Mouse (Mus musculus) stomach, embryonic 16.5 days (tissue): ENCODE measurements around the gene Stambp. TPM values are rescaled to one million over a fixed set of nuclear protein-coding genes. Genes with fewer than 3 reads are reported as not detected.

Source experiments
- ATAC-seq: fragments of 200-750 bp; cut with Nextera tagmentation; 2 replicates; pipeline ENCODE4 v1.8.0; 2017; ENCODE audit warnings: moderate number of reproducible peaks, moderate TSS enrichment; ENCODE audit not compliant: insufficient read depth, low FRiP score
- H3K27ac ChIP-seq: fragments of 300-500 bp; sonication (generic); 2 replicates; pipeline ENCODE4 v1.5.1; 2014; ENCODE audit warnings: low read length
- H3K27me3 ChIP-seq: fragments of 300-500 bp; sonication (generic); 2 replicates; pipeline ENCODE4 v1.6.1; 2014; ENCODE audit warnings: low read length, control low read depth, mixed read lengths; ENCODE audit not compliant: control insufficient read depth, insufficient read depth
- H3K36me3 ChIP-seq: fragments of 300-500 bp; sonication (generic); 2 replicates; pipeline ENCODE4 v1.6.1; 2014; ENCODE audit warnings: low read length; ENCODE audit not compliant: control insufficient read depth, insufficient read depth
- H3K4me1 ChIP-seq: fragments of 300-500 bp; sonication (generic); 2 replicates; pipeline ENCODE4 v1.6.1; 2014; ENCODE audit warnings: low read length, control low read depth, mixed read lengths; ENCODE audit not compliant: control insufficient read depth, insufficient read depth
- H3K4me2 ChIP-seq: fragments of 300-500 bp; sonication (generic); 2 replicates; pipeline ENCODE4 v1.6.1; 2014; ENCODE audit warnings: low read depth, low read length, mixed read lengths
- H3K4me3 ChIP-seq: fragments of 300-500 bp; sonication (generic); replicated peaks from 2 replicates; pipeline ENCODE4 v1.5.1; 2014; ENCODE audit warnings: mild to moderate bottlenecking, low read length
- H3K9ac ChIP-seq: fragments of 300-500 bp; sonication (generic); 2 replicates; pipeline ENCODE4 v1.6.1; 2014; ENCODE audit warnings: low read length
- H3K9me3 ChIP-seq: fragments of 300-500 bp; sonication (generic); replicated peaks from 2 replicates; pipeline ENCODE4 v1.6.1; 2016; ENCODE audit warnings: low read length, control low read depth; ENCODE audit not compliant: control insufficient read depth
- WGBS: fragments of 180-500 bp; shearing (Covaris S2); extraction: QIAGEN DNeasy Blood & Tissue Kit; methylation state at CpG from one replicate; pipeline ENCODE4 v1.1.7; 2014; 5-methylcytosine and 5-hydroxymethylcytosine counted together
- polyA plus RNA-seq: library from polyadenylated mRNA; unstranded; fragments of >200 nt; fragmentation: Nextera tagmentation; extraction: Ambion mirVana; gene quantifications from 2 replicates; pipeline ENCODE4 v1.2.1, GENCODE M21; 2015

Gene Stambp
- polyA plus RNA-seq: 28.0 and 32.5 TPM in 2 replicates

DNA sequence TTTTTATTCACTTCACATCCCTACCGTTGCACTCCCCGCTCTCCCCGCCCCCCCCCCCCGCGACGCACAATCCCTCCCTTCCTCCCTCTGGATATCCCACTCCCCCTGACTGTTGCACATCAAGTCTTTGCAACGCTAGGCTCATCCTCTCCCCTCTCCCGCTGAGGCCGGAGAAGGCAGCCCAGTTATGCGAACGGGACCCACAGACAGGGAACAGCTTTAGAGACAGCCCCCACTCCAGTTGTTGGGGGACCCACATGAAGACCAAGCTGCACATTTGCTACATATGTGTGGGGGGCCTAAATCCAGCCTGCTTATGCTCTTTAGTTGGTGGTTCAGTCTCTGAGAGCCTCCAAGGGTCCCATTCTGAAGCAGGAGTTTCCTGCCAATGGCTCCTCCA is at the start of gene Stambp:
Gene Stambp (minus strand): TSS at position 59 of the 400 bp plus-strand sequence.
- H3K4me2 ChIP-seq: peak within 1 kb of the TSS; percentile 91
- peak within 1 kb of the TSS; percentile 92 for H3K9ac ChIP-seq
- WGBS: under 1% methylated on average over 6 of the region's 11 CpGs
- peaks cover 9% of the 10 kb centered on the region for H3K4me1 ChIP-seq
- H3K4me3 ChIP-seq: peak within 1 kb of the TSS; percentile 79
- ATAC-seq: peak; percentile 55
- no peaks in the 10 kb centered on the region for H3K27me3 ChIP-seq
- H3K36me3 ChIP-seq: no peaks in the 10 kb centered on the region
- H3K27ac ChIP-seq: peak within 1 kb of the TSS; percentile 75
- no peaks in the 10 kb centered on the region for H3K9me3 ChIP-seq

DNA sequence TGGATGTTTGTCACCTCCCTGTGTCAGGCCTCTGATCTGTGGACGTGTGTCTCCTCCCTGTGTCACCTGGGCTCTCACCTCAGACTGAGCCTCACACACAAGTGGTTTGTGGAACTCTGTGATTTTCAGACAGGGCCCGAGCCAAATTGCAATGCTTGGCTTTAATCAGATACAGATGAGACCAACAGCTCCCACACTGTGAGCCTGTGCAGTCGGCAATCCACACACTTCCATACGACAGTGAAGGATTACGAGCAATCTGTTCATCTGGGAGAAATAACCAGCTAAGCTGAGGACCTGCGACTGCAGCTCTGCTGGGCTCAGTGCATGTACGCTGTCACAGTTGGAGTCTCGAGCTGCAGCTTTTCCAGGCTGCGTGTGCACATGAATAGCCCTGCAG is 47.4 kb upstream of the Stambp start:
- no peak overlapping the region for H3K27ac ChIP-seq
- H3K9me3 ChIP-seq: no peaks in the 10 kb centered on the region
- H3K36me3 ChIP-seq: no peaks in the 10 kb centered on the region
- no peaks in the 10 kb centered on the region for H3K4me1 ChIP-seq
- 56% methylated on average over 9 of the region's 9 CpGs for WGBS
- no peak overlapping the region for H3K9ac ChIP-seq
- no peak for ATAC-seq
- H3K4me3 ChIP-seq: no peak overlapping the region
- H3K27me3 ChIP-seq: no peaks in the 10 kb centered on the region
- H3K4me2 ChIP-seq: no peak overlapping the region

DNA sequence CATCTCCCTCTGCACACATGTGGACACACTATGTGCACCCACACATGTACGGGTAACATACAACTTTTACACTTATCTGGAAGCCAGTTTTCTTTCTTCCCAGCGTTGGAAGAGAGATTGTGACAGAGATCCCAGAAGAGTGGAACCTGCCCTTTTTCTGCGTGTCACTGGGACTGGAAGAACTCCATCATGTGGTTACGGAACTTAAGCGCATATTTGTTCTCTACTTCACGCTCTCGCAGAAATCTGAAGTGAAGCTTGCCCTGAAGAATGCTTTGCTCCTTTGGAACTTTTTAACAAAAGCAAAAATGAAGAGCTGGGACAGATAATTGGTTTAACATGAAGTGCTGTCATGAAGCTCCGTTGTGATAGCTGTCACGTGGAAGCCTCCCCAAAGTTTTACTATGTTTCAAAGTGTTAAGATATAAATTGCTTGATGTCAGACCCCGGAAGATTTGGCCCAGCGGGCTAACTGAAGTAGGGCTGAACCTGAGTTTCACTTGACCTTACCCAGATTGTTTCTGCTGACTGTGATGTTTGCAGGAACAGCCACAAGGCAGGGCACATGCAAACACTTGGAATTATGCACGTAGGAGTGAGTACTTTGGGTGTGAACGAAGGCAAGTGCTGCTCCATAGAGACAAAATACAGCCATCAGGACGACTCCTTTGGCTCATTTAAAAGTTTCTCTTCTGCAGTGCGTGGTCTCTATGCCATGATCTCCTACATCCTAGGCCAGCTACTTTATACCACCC is 45.2 kb upstream of the Stambp start:
- H3K4me2 ChIP-seq: no peak overlapping the region
- 80% methylated on average over 15 of the region's 15 CpGs for WGBS
- no peaks in the 10 kb centered on the region for H3K27me3 ChIP-seq
- no peaks in the 10 kb centered on the region for H3K9me3 ChIP-seq
- H3K4me1 ChIP-seq: no peaks in the 10 kb centered on the region
- H3K4me3 ChIP-seq: no peak overlapping the region
- H3K9ac ChIP-seq: no peak overlapping the region
- H3K27ac ChIP-seq: no peak overlapping the region
- no peaks in the 10 kb centered on the region for H3K36me3 ChIP-seq
- ATAC-seq: no peak

DNA sequence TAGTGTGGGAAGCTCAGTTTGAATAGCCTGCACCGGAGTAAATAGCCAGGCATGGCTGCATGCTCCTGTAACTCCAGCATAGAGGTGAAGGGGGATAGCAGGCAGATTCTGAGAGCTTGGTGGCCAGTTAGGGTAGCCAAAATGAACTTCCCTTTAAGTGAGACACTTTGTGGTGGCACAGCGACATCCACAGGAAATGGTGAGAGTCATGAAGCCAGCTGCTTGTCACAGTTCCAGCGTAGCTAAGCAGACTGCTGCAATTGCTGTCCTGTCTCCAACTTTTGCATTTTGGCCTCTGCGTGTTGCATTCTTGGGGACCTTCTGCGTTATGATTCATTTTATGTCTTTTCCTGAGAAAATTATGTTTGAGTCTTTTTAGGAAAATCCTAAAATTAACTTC is 44.0 kb upstream of the Stambp start:
- no peak overlapping the region for H3K4me3 ChIP-seq
- H3K9me3 ChIP-seq: no peaks in the 10 kb centered on the region
- ATAC-seq: no peak
- 63% methylated on average over 5 of the region's 5 CpGs for WGBS
- H3K27me3 ChIP-seq: no peaks in the 10 kb centered on the region
- no peak overlapping the region for H3K27ac ChIP-seq
- no peaks in the 10 kb centered on the region for H3K4me1 ChIP-seq
- H3K9ac ChIP-seq: no peak overlapping the region
- no peaks in the 10 kb centered on the region for H3K36me3 ChIP-seq
- no peak overlapping the region for H3K4me2 ChIP-seq

DNA sequence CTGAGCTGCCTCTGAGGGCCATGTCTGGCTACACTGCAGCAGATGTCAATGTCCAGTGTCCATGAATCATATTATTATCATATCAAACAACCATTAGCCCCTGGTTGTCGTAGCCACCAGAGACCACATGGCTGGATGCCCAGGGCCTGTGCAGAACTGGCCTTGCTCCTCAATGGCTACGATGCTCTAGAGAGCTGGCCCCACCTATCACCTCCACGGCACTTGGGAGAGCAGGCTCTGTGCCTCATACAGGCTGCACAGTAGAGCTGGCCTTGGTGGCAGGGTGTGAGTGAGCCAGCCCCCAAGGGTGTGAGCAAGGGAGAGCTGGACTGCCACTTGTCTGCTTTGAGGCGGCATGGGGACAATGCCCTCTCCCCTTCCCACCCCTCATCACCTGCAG is 41.9 kb upstream of the Stambp start:
- Histone ChIP-seq H3K4me1 (no peaks in the 10 kb centered on the region), H3K9ac (no peak overlapping the region), H3K27ac (no peak overlapping the region), H3K27me3 (no peaks in the 10 kb centered on the region), H3K36me3 (no peaks in the 10 kb centered on the region), H3K4me2 (no peak overlapping the region), H3K9me3 (no peaks in the 10 kb centered on the region), H3K4me3 (no peak overlapping the region)
- ATAC-seq: peak; percentile 21; the same call in 1 of the 2 replicates
- 88% methylated on average over 4 of the region's 4 CpGs for WGBS

DNA sequence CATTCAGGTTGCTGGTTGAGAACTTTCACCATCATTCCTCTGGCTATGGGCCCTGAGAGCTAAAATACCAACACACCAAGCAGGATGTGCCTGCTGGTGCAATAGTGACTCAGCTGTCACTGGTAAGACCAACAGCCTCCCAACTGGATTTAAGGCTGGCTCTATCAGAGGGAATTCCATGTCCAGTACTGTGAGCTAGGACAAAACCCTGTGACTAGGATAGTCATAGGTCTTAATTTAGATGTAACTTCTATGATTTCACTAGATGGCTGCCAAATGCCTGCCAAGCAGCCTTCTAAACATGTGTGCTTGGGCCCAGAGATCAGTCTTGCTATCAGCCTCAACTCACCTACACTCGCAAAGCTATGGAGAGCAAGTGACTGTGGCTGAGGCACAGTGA is 40.4 kb upstream of the Stambp start:
- 100% methylated on average over 1 of the region's 1 CpGs for WGBS
- H3K4me1 ChIP-seq: no peaks in the 10 kb centered on the region
- no peaks in the 10 kb centered on the region for H3K9me3 ChIP-seq
- no peak overlapping the region for H3K27ac ChIP-seq
- no peak overlapping the region for H3K4me2 ChIP-seq
- no peak overlapping the region for H3K9ac ChIP-seq
- no peaks in the 10 kb centered on the region for H3K27me3 ChIP-seq
- H3K36me3 ChIP-seq: no peaks in the 10 kb centered on the region
- no peak for ATAC-seq
- no peak overlapping the region for H3K4me3 ChIP-seq

DNA sequence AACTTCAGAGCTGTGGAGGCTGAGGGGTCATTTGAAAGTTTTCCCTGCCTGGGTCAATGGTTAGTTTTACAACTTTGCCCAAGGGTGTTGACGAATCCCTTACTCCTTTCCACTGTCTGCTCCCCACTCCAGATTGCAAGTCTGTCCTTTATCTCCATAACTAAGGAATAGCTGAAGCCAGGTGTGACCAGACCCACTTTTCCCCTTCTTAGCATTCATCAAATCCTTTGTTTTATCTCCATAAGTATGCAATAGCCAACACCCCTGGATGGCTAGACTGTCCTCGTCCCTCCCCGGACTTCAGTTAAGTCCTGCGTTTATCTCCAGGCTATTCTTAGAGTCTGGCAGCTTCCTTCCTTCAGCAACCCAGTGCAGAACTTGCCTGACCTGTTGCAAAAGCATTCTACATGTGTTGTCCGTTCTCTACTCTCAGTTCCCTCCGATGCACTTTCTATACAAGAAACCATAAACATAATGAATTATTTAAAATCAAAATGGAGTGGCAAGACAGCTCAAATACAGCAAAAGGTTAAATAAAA is 27.2 kb upstream of the Stambp start:
- no peak for ATAC-seq
- Histone ChIP-seq H3K4me3 (no peak overlapping the region), H3K27me3 (no peaks in the 10 kb centered on the region), H3K36me3 (no peaks in the 10 kb centered on the region), H3K4me1 (no peaks in the 10 kb centered on the region), H3K9me3 (no peaks in the 10 kb centered on the region), H3K27ac (no peak overlapping the region), H3K9ac (no peak overlapping the region), H3K4me2 (no peak overlapping the region)
- WGBS: 61% methylated on average over 6 of the region's 6 CpGs

DNA sequence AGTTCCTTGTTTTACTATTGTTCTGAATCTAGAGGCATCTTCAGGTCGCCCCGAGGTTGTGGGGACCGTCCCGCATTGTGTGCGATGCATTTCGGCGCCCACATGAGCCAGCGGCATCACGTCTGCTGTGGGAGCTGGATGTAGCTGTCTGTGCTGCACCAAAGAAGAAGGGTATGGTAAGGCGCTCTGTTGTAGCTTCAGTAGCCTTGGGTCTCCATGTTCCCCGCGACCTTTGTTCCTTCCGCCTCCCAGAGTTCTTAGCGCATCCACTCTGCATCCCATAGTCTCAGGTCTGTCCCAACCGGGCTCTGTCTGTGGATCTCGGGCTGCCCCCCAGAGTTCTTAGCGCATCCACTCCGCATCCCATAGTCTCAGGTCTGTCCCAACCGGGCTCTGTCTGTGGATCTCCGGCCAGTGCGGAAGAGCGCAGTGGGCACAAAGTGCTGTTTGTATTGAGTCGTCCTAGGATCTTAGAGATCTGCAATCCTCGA is 26.6 kb upstream of the Stambp start:
- no peak for ATAC-seq
- peak overlapping the region; percentile 52; the same call in 1 of the 2 replicates for H3K9ac ChIP-seq
- H3K4me3 ChIP-seq: peak overlapping the region; percentile 37
- H3K27ac ChIP-seq: no peak overlapping the region
- peak overlapping the region; percentile 55 for H3K4me2 ChIP-seq
- no peaks in the 10 kb centered on the region for H3K9me3 ChIP-seq
- no peaks in the 10 kb centered on the region for H3K4me1 ChIP-seq
- H3K36me3 ChIP-seq: no peaks in the 10 kb centered on the region
- 37% methylated on average over 24 of the region's 24 CpGs for WGBS
- no peaks in the 10 kb centered on the region for H3K27me3 ChIP-seq

DNA sequence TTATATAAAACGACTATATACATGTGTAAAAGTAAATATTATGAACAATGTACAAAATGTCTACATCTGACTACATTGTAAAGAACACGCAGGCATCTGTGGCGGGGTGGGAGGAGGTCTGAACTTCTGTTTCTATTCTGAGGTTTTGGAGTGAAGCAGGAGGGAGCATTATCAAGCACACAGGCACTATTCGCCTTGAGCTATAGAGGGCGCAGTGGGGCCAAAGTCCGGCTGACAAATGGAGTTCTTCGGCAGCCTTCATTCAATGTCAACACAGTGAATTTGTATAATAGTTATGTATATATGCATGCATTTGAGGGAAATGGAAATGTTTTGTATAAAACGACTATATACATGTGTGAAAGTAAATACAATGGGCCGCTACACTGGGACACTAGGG is 26.1 kb upstream of the Stambp start:
- H3K36me3 ChIP-seq: no peaks in the 10 kb centered on the region
- H3K9me3 ChIP-seq: no peaks in the 10 kb centered on the region
- no peak overlapping the region for H3K9ac ChIP-seq
- H3K27me3 ChIP-seq: no peaks in the 10 kb centered on the region
- H3K4me2 ChIP-seq: peak overlapping the region; percentile 55
- H3K4me1 ChIP-seq: no peaks in the 10 kb centered on the region
- H3K4me3 ChIP-seq: peak overlapping the region; percentile 37
- ATAC-seq: no peak
- WGBS: 8% methylated on average over 9 of the region's 9 CpGs
- H3K27ac ChIP-seq: no peak overlapping the region
